Mouse (Mus musculus): ENCODE measurements around the gene Cxcr1.

Gene Cxcr1

GRCm38 (mm10) chr1:74194445-74194844, at the start of gene Cxcr1:
Gene Cxcr1, minus strand, starts transcription at chr1:74194631.
- CTCF ChIA-PET: interaction anchor here in 3 of 4 experiments (0.6 to 2.1 kb wide), 5 partner anchors 11 to 293 kb away, joined by 3 to 6 read pairs (median 4); no protein-coding TSS in a partner anchor
- POLR2A ChIA-PET: interaction anchor here in 1 of 4 experiments (2.1 kb wide), 1 partner anchor 13 kb away, joined by 11 read pairs; no protein-coding TSS in a partner anchor

GRCm38 (mm10) chr1:74240832-74241231, 46.4 kb upstream of the Cxcr1 start:
- CTCF ChIA-PET: interaction anchor here in 2 of 4 experiments (1.2 kb wide), 2 partner anchors 35 to 157 kb away, joined by 3 read pairs; no protein-coding TSS in a partner anchor
- POLR2A ChIA-PET: interaction anchor here in 3 of 4 experiments (0.6 to 9.1 kb wide), 10 partner anchors 8 to 206 kb away, joined by 3 to 69 read pairs (median 6); partner anchors contain the start of genes Aamp (in 1 of the 3) and Pnkd (in 1 of the 3)

- CTCF ChIA-PET: interaction anchor here in 3 of 4 experiments (0.5 to 1.2 kb wide), 4 partner anchors 34 to 157 kb away, joined by 3 to 4 read pairs (median 3); no protein-coding TSS in a partner anchor
- POLR2A ChIA-PET: interaction anchor here in 3 of 4 experiments (0.6 to 8.1 kb wide), 11 partner anchors 9 to 198 kb away, joined by 3 to 69 read pairs (median 6); partner anchors contain the start of genes Aamp (in 1 of the 3) and Pnkd (in 1 of the 3)
These were observed 45.9 kb upstream of the Cxcr1 start for GRCm38 (mm10) chr1:74240311-74240710.

- ChIA-PET POLR2A (interaction anchor here in 2 of 4 experiments (0.9 to 8.1 kb wide), 12 partner anchors 9 to 198 kb away, joined by 3 to 69 read pairs (median 6); partner anchors contain the start of genes Aamp (in 1 of the 2) and Pnkd (in 1 of the 2)), CTCF (interaction anchor here in 3 of 4 experiments (0.5 to 1.4 kb wide), 6 partner anchors 38 to 158 kb away, joined by 3 read pairs; no protein-coding TSS in a partner anchor)
These were observed 45.2 kb upstream of the Cxcr1 start for GRCm38 (mm10) chr1:74239618-74240017.

GRCm38 (mm10) chr1:74239162-74239561, 44.7 kb upstream of the Cxcr1 start:
- CTCF ChIA-PET: interaction anchor here in 3 of 4 experiments (0.6 to 1.4 kb wide), 5 partner anchors 38 to 163 kb away, joined by 3 to 4 read pairs (median 3); no protein-coding TSS in a partner anchor
- POLR2A ChIA-PET: interaction anchor here in 2 of 4 experiments (0.8 to 8.1 kb wide), 13 partner anchors 10 to 263 kb away, joined by 3 to 69 read pairs (median 6); partner anchors contain the start of genes Aamp (in 1 of the 2) and Pnkd (in 1 of the 2)

GRCm38 (mm10) chr1:74238136-74238535, 43.7 kb upstream of the Cxcr1 start:
- CTCF ChIA-PET: interaction anchor here in 1 of 4 experiments (0.7 kb wide), 1 partner anchor 179 kb away, joined by 4 read pairs; no protein-coding TSS in a partner anchor
- POLR2A ChIA-PET: interaction anchor here in 2 of 4 experiments (0.6 to 8.1 kb wide), 9 partner anchors 8 to 200 kb away, joined by 3 to 69 read pairs (median 5); partner anchors contain the start of genes Aamp (in 1 of the 2) and Pnkd (in 1 of the 2)

GRCm38 (mm10) chr1:74237671-74238070, 43.2 kb upstream of the Cxcr1 start:
- CTCF ChIA-PET: no interaction called here
- POLR2A ChIA-PET: interaction anchor here in 2 of 4 experiments (0.6 to 8.1 kb wide), 15 partner anchors 9 to 154 kb away, joined by 3 to 69 read pairs (median 7); partner anchors contain the start of genes Aamp (in 2 of the 2) and Pnkd (in 2 of the 2)

GRCm38 (mm10) chr1:74236590-74237317, 42.3 kb upstream of the Cxcr1 start:
- POLR2A ChIA-PET: interaction anchor here in 3 of 4 experiments (0.5 to 8.1 kb wide), 24 partner anchors 8 to 1998 kb away, joined by 3 to 69 read pairs (median 4); partner anchors contain the start of genes Aamp (in 2 of the 3) and Pnkd (in 2 of the 3)
- CTCF ChIA-PET: no interaction called here

- POLR2A ChIA-PET: interaction anchor here in 3 of 4 experiments (0.5 to 8.1 kb wide), 24 partner anchors 8 to 1998 kb away, joined by 3 to 69 read pairs (median 4); partner anchors contain the start of genes Aamp (in 2 of the 3) and Pnkd (in 2 of the 3)
- CTCF ChIA-PET: no interaction called here
These were observed 41.6 kb upstream of the Cxcr1 start, which contains the start of gene Arpc2 for GRCm38 (mm10) chr1:74235938-74236589. Gene Arpc2, plus strand, starts transcription at chr1:74236084.

- ChIA-PET CTCF (no interaction called here), POLR2A (interaction anchor here in 1 of 4 experiments (0.6 to 0.8 kb wide), 5 partner anchors 10 to 317 kb away, joined by 3 to 6 read pairs (median 4); no protein-coding TSS in a partner anchor)
These were observed 36.6 kb upstream of the Cxcr1 start for GRCm38 (mm10) chr1:74230992-74231391.

- ChIA-PET CTCF (interaction anchor here in 1 of 4 experiments (0.6 kb wide), 1 partner anchor 49 kb away, joined by 3 read pairs; no protein-coding TSS in a partner anchor), POLR2A (interaction anchor here in 1 of 4 experiments (0.7 to 1.3 kb wide), 4 partner anchors 12 to 34 kb away, joined by 3 to 4 read pairs (median 4); no protein-coding TSS in a partner anchor)
These were observed 35.5 kb upstream of the Cxcr1 start for GRCm38 (mm10) chr1:74229942-74230341.

GRCm38 (mm10) chr1:74227317-74227716, 32.9 kb upstream of the Cxcr1 start:
- CTCF ChIA-PET: interaction anchor here in 1 of 4 experiments (1.5 kb wide), 2 partner anchors 21 to 159 kb away, joined by 3 to 4 read pairs; no protein-coding TSS in a partner anchor
- POLR2A ChIA-PET: interaction anchor here in 3 of 4 experiments (0.6 to 1.6 kb wide), 6 partner anchors 8 to 19 kb away, joined by 3 to 7 read pairs (median 4); partner anchors contain the start of gene Arpc2 (in 2 of the 3)

GRCm38 (mm10) chr1:74219922-74220321, 25.5 kb upstream of the Cxcr1 start:
- ChIA-PET POLR2A (interaction anchor here in 1 of 4 experiments (0.6 kb wide), 1 partner anchor 191 kb away, joined by 5 read pairs; no protein-coding TSS in a partner anchor), CTCF (no interaction called here)

GRCm38 (mm10) chr1:74208941-74209340, 14.5 kb upstream of the Cxcr1 start:
- ChIA-PET CTCF (interaction anchor here in 3 of 4 experiments (0.7 to 2.5 kb wide), 8 partner anchors 13 to 424 kb away, joined by 3 to 7 read pairs (median 3); no protein-coding TSS in a partner anchor), POLR2A (interaction anchor here in 2 of 4 experiments (0.6 to 3.0 kb wide), 24 partner anchors 12 to 210 kb away, joined by 3 to 11 read pairs (median 4); partner anchors contain the start of genes Aamp (in 2 of the 2), Pnkd (in 2 of the 2), Arpc2 (in 1 of the 2) and Catip (in 1 of the 2))

GRCm38 (mm10) chr1:74207906-74208305, 13.5 kb upstream of the Cxcr1 start:
- POLR2A ChIA-PET: interaction anchor here (0.6 to 3.1 kb wide), 22 partner anchors 13 to 467 kb away, joined by 3 to 11 read pairs (median 4); partner anchors contain the start of genes Arpc2 (in 1 of the 4), Catip (in 1 of the 4) and Cxcr1 (in 1 of the 4)
- CTCF ChIA-PET: interaction anchor here in 3 of 4 experiments (0.6 to 3.7 kb wide), 6 partner anchors 12 to 845 kb away, joined by 3 to 25 read pairs (median 4); no protein-coding TSS in a partner anchor

GRCm38 (mm10) chr1:74206642-74207041, 12.2 kb upstream of the Cxcr1 start:
- POLR2A ChIA-PET: interaction anchor here in 3 of 4 experiments (0.6 to 3.1 kb wide), 23 partner anchors 9 to 249 kb away, joined by 3 to 11 read pairs (median 4); partner anchors contain the start of genes Arpc2 (in 2 of the 3), Aamp (in 1 of the 3), Catip (in 1 of the 3) and Cxcr1 (in 1 of the 3)
- CTCF ChIA-PET: interaction anchor here (0.6 to 3.7 kb wide), 26 partner anchors 8 to 1626 kb away, joined by 3 to 25 read pairs (median 4); partner anchors contain the start of genes Aamp (in 2 of the 4), Catip (in 2 of the 4) and Pnkd (in 2 of the 4)
